Comparison of ENCODE assay signal across 24 mouse cellular contexts in the genomic region with DNA sequence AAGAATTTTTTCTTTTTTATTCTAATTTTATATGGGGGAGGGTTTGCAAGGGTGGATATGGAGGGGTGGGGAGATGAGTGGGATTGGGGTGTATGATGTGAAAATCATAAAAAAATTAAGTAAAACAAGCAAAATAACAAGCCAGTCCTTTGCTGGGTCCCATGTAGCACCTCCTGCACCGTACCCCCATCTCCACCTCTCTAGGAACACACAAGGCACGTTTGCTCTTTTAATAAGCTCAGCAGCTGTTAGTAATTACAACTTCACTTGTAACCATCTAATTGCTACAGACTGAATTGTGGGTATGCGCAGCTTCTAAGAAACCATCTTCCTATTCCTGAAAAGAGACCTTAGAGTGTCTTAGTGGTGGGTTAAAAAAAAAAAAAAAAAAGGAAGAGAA. TPM values are rescaled to one million over a fixed set of nuclear protein-coding genes. Genes with fewer than 3 reads are reported as not detected.
DNase-seq lines count a peak whose midpoint lies in the region; ATAC-seq and TF ChIP-seq lines count a peak whose summit lies in the region.
"Had no signal": no experiment of that assay in that cellular context is flagged by ENCODE, and none has a peak within 500 bp of the region (broad histone marks: within the 10 kb centered on the region; RNA-seq: fewer than 3 reads in every experiment).

No protein-coding gene starts in this region.

- H3K4me1 ChIP-seq in embryonic facial prominence, embryonic 11.5 days (ENCODE audit: control insufficient read depth, insufficient read depth, low read length), result no peaks in the 10 kb centered on the region
- no peaks in the 10 kb centered on the region for H3K4me1 ChIP-seq in embryonic facial prominence, embryonic 10.5 days
- H3K4me1 ChIP-seq in forebrain, embryonic 15.5 days, result no peaks in the 10 kb centered on the region
- H3K4me1 ChIP-seq in forebrain, embryonic 11.5 days (replicated peaks; ENCODE audit: control insufficient read depth, insufficient read depth, low read length), result no peaks in the 10 kb centered on the region
- H3K4me1 ChIP-seq in forebrain, postnatal 0 days (ENCODE audit: insufficient read depth), result no peaks in the 10 kb centered on the region
- H3K4me1 ChIP-seq: embryonic facial prominence, embryonic 12.5 days; embryonic facial prominence, embryonic 15.5 days; hindbrain, embryonic 12.5 days; hindbrain, embryonic 15.5 days had no signal

- no peak overlapping the region for H3K9ac ChIP-seq in embryonic facial prominence, embryonic 11.5 days (replicated peaks; ENCODE audit: low read length)
- H3K9ac ChIP-seq in forebrain, embryonic 15.5 days (replicated peaks), result no peak overlapping the region
- H3K9ac ChIP-seq in forebrain, embryonic 11.5 days (ENCODE audit: low read length), result no peak overlapping the region
- H3K9ac ChIP-seq in forebrain, postnatal 0 days, result no peak overlapping the region
- H3K9ac ChIP-seq: embryonic facial prominence, embryonic 12.5 days; embryonic facial prominence, embryonic 15.5 days; hindbrain, embryonic 12.5 days; hindbrain, embryonic 15.5 days had no signal

- no peak overlapping the region for H3K4me2 ChIP-seq in embryonic facial prominence, embryonic 11.5 days (ENCODE audit: low read depth, low read length)
- H3K4me2 ChIP-seq in forebrain, embryonic 15.5 days (replicated peaks), result no peak overlapping the region
- H3K4me2 ChIP-seq in forebrain, embryonic 11.5 days (ENCODE audit: low read depth, low read length, severe bottlenecking), result no peak overlapping the region
- H3K4me2 ChIP-seq in forebrain, postnatal 0 days (ENCODE audit: low read depth), result no peak overlapping the region
- H3K4me2 ChIP-seq: embryonic facial prominence, embryonic 12.5 days; embryonic facial prominence, embryonic 15.5 days; heart, embryonic 11.5 days; hindbrain, embryonic 12.5 days; hindbrain, embryonic 15.5 days had no signal

- DNase-seq in embryonic facial prominence, embryonic 11.5 days (ENCODE audit: low spot score), result peak; percentile 37
- no peak for DNase-seq in embryonic facial prominence, embryonic 10.5 days (ENCODE audit: low spot score)
- DNase-seq in forebrain, embryonic 11.5 days (ENCODE audit: low spot score), result no peak
- no peak for DNase-seq in forebrain, postnatal 0 days
- DNase-seq: adrenal gland, postnatal 10 days; adrenal gland, postnatal 36 days; cerebellum, adult 11-12 months; cerebellum, adult 8-10 months; cerebellum, postnatal 10 days; cerebellum, postnatal 36 days; embryo, embryonic 11 days; gastrocnemius, adult 2 months; gastrocnemius, postnatal 14 days; heart, adult 11 months; kidney, adult 2 months had no signal

- no peak overlapping the region for H3K27ac ChIP-seq in embryonic facial prominence, embryonic 11.5 days (replicated peaks; ENCODE audit: low read depth, low read length)
- no peak overlapping the region for H3K27ac ChIP-seq in embryonic facial prominence, embryonic 10.5 days (replicated peaks)
- peak overlapping the region; percentile 69; the same call in 1 of the 2 replicates for H3K27ac ChIP-seq in forebrain, embryonic 15.5 days (replicated peaks)
- H3K27ac ChIP-seq in forebrain, embryonic 11.5 days (ENCODE audit: low read depth, low read length), result no peak overlapping the region
- H3K27ac ChIP-seq in forebrain, postnatal 0 days (ENCODE audit: low read depth, low read length), result no peak overlapping the region
- H3K27ac ChIP-seq: embryonic facial prominence, embryonic 12.5 days; embryonic facial prominence, embryonic 15.5 days; gastrocnemius, adult 2 months; hindbrain, embryonic 12.5 days; hindbrain, embryonic 15.5 days had no signal

- no peaks in the 10 kb centered on the region for H3K27me3 ChIP-seq in embryonic facial prominence, embryonic 11.5 days (ENCODE audit: control insufficient read depth, insufficient read depth, low read length)
- no peaks in the 10 kb centered on the region for H3K27me3 ChIP-seq in embryonic facial prominence, embryonic 10.5 days (replicated peaks; ENCODE audit: low read depth, poor library complexity, severe bottlenecking)
- H3K27me3 ChIP-seq in forebrain, embryonic 15.5 days, result no peaks in the 10 kb centered on the region
- H3K27me3 ChIP-seq in forebrain, embryonic 11.5 days (ENCODE audit: control insufficient read depth, insufficient read depth, low read length), result no peaks in the 10 kb centered on the region
- no peaks in the 10 kb centered on the region for H3K27me3 ChIP-seq in forebrain, postnatal 0 days (ENCODE audit: insufficient read depth, low read length)
- H3K27me3 ChIP-seq: embryonic facial prominence, embryonic 12.5 days; embryonic facial prominence, embryonic 15.5 days; hindbrain, embryonic 12.5 days; hindbrain, embryonic 15.5 days; Patski had no signal

- ATAC-seq in embryonic facial prominence, embryonic 11.5 days (replicated peaks; ENCODE audit: insufficient number of reproducible peaks, low FRiP score, low TSS enrichment, low read depth), result no peak
- no peak for ATAC-seq in forebrain, embryonic 15.5 days (replicated peaks)
- ATAC-seq in forebrain, embryonic 11.5 days (replicated peaks; ENCODE audit: low FRiP score), result no peak
- peak; percentile 56 for ATAC-seq in forebrain, postnatal 0 days
- ATAC-seq in megakaryocyte, adult 5-6 weeks (ENCODE audit: poor library complexity, severe bottlenecking), result no peak
- ATAC-seq: intestine, postnatal 0 days; Patski had no signal

- peaks cover 2% of the 10 kb centered on the region; the same call in 1 of the 2 replicates for H3K36me3 ChIP-seq in embryonic facial prominence, embryonic 11.5 days (replicated peaks; ENCODE audit: control insufficient read depth, insufficient read depth, low read depth, low read length)
- H3K36me3 ChIP-seq in embryonic facial prominence, embryonic 10.5 days (replicated peaks), result peaks cover 50% of the 10 kb centered on the region
- H3K36me3 ChIP-seq in forebrain, embryonic 15.5 days, result peaks cover 30% of the 10 kb centered on the region
- H3K36me3 ChIP-seq in forebrain, embryonic 11.5 days (ENCODE audit: control insufficient read depth, insufficient read depth, low read length), result peaks cover 3% of the 10 kb centered on the region; the same call in 1 of the 2 replicates
- peaks cover 26% of the 10 kb centered on the region for H3K36me3 ChIP-seq in forebrain, postnatal 0 days (ENCODE audit: insufficient read depth)

- no peak for TF ChIP-seq CTCF in forebrain, postnatal 0 days (IDR thresholded peaks at IDR 0.05; ENCODE audit: low read depth)

- H3K4me3 ChIP-seq in embryonic facial prominence, embryonic 11.5 days (ENCODE audit: low read depth, low read length), result no peak overlapping the region
- no peak overlapping the region for H3K4me3 ChIP-seq in embryonic facial prominence, embryonic 10.5 days
- H3K4me3 ChIP-seq in forebrain, embryonic 15.5 days, result no peak overlapping the region
- no peak overlapping the region for H3K4me3 ChIP-seq in forebrain, embryonic 11.5 days (ENCODE audit: low read depth, low read length)
- H3K4me3 ChIP-seq in forebrain, postnatal 0 days (ENCODE audit: low read depth, low read length), result no peak overlapping the region
- H3K4me3 ChIP-seq: embryonic facial prominence, embryonic 12.5 days; embryonic facial prominence, embryonic 15.5 days; gastrocnemius, adult 2 months; hindbrain, embryonic 12.5 days; hindbrain, embryonic 15.5 days had no signal

- H3K9me3 ChIP-seq in embryonic facial prominence, embryonic 11.5 days (replicated peaks; ENCODE audit: control insufficient read depth, low read length), result no peaks in the 10 kb centered on the region
- no peaks in the 10 kb centered on the region for H3K9me3 ChIP-seq in embryonic facial prominence, embryonic 10.5 days
- H3K9me3 ChIP-seq in forebrain, embryonic 15.5 days, result no peaks in the 10 kb centered on the region
- H3K9me3 ChIP-seq in forebrain, embryonic 11.5 days (ENCODE audit: control insufficient read depth, low read length), result no peaks in the 10 kb centered on the region
- no peaks in the 10 kb centered on the region for H3K9me3 ChIP-seq in forebrain, postnatal 0 days (ENCODE audit: low read length)
- H3K9me3 ChIP-seq: embryonic facial prominence, embryonic 12.5 days; embryonic facial prominence, embryonic 15.5 days; hindbrain, embryonic 12.5 days; hindbrain, embryonic 15.5 days had no signal

- 50% methylated on average over 3 of the region's 3 CpGs for WGBS in embryonic facial prominence, embryonic 11.5 days
- 52% methylated on average over 3 of the region's 3 CpGs for WGBS in embryonic facial prominence, embryonic 10.5 days
- 58% methylated on average over 3 of the region's 3 CpGs for WGBS in forebrain, embryonic 15.5 days
- WGBS in forebrain, embryonic 11.5 days, result 79% methylated on average over 3 of the region's 3 CpGs
- WGBS in forebrain, postnatal 0 days, result 56% methylated on average over 3 of the region's 3 CpGs

RNA-seq across cellular contexts. Expression of gene Elavl1, which starts 15.0 kb away (rescaled TPM):
- polyA plus RNA-seq in embryonic facial prominence, embryonic 11.5 days (2014; fragmentation: Nextera tagmentation; extraction: Ambion mirVana), result 384 and 409 TPM in 2 replicates
- polyA plus RNA-seq in embryonic facial prominence, embryonic 10.5 days (2016; fragmentation: Nextera tagmentation; extraction: Ambion mirVana), result 362 and 373 TPM in 2 replicates
- 149 and 159 TPM in 2 replicates for polyA plus RNA-seq in forebrain, embryonic 15.5 days (2015; fragmentation: Nextera tagmentation; extraction: Ambion mirVana)
- polyA plus RNA-seq in forebrain, embryonic 11.5 days (2014; fragmentation: Nextera tagmentation; extraction: Ambion mirVana), result 371 and 394 TPM in 2 replicates
- 49.2 and 66.6 TPM in 2 replicates for total RNA-seq in forebrain, postnatal 0 days (2014; rRNA removed)
- 46.7 and 60.7 TPM in 2 replicates for polyA plus RNA-seq in forebrain, postnatal 0 days (2015; fragmentation: Nextera tagmentation; extraction: Ambion mirVana)
- 86.6 and 92.7 TPM in 2 replicates for total RNA-seq in megakaryocyte, adult 5-6 weeks (2015)
- total RNA-seq in megakaryocyte, adult 5-6 weeks (2017), result 46.0 and 59.2 TPM in 2 replicates

RNA-seq across cellular contexts. Expression of gene Ccl25, which starts 15.2 kb away (rescaled TPM):
- 13.6 and 14.0 TPM in 2 replicates for polyA plus RNA-seq in embryonic facial prominence, embryonic 11.5 days (2014; fragmentation: Nextera tagmentation; extraction: Ambion mirVana)
- 24.4 and 25.4 TPM in 2 replicates for polyA plus RNA-seq in embryonic facial prominence, embryonic 10.5 days (2016; fragmentation: Nextera tagmentation; extraction: Ambion mirVana)
- 21.7 and 22.6 TPM in 2 replicates for polyA plus RNA-seq in forebrain, embryonic 15.5 days (2015; fragmentation: Nextera tagmentation; extraction: Ambion mirVana)
- polyA plus RNA-seq in forebrain, embryonic 11.5 days (2014; fragmentation: Nextera tagmentation; extraction: Ambion mirVana), result 23.7 and 24.6 TPM in 2 replicates
- 9.9 and 11.8 TPM in 2 replicates for total RNA-seq in forebrain, postnatal 0 days (2014; rRNA removed)
- polyA plus RNA-seq in forebrain, postnatal 0 days (2015; fragmentation: Nextera tagmentation; extraction: Ambion mirVana), result 18.4 and 19.2 TPM in 2 replicates
- 14.0 and 18.8 TPM in 2 replicates for total RNA-seq in megakaryocyte, adult 5-6 weeks (2015)
- 8.9 and 9.5 TPM in 2 replicates for total RNA-seq in megakaryocyte, adult 5-6 weeks (2017)
